Mouse (Mus musculus): ENCODE data around the gene Atg10.

DNA sequence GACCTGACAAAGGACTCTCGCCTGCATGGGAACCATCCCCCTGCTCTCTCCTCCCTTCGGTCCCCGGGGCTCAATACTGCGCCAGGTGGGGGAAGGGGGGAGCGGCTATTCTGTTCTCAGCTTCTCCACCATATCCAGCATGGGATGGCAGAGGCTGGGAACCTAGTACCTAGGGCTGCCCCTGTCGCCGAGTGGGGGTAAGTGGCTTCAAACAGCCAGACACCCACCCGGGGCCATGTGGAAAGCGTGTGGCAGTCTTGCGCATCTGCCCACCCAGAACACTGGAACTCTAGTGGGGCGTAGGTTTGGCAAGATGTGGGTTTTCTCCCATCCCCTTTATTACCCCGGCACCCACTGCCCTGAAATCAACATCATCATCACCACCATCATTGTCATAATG, 316.4 kb downstream of the Atg10 start:
- TF ChIP-seq CTCF (IDR thresholded peaks at IDR 0.05; ENCODE audit: low read depth) (no peak), EP300 (optimal IDR thresholded peaks at IDR 0.05) (no peak)

Measured in stomach, postnatal 0 days (tissue).